Mouse (Mus musculus) liver, adult 2 months (tissue): ENCODE data around the gene Syp. TPM values are rescaled to one million over a fixed set of nuclear protein-coding genes. Genes with fewer than 3 reads are reported as not detected.

ENCODE experiments used
- DNase-seq: peaks from one replicate; pipeline ENCODE4 v3.0.0-alpha.2; 2011; ENCODE audit warnings: low read depth, low spot score; ENCODE audit errors: extremely low read depth
- H3K27ac ChIP-seq: fragments of 200-500 bp; replicated peaks from 2 replicates; pipeline ENCODE4 v1.5.1; 2012; ENCODE audit warnings: low read depth, mild to moderate bottlenecking, control low read depth, inconsistent platforms, low read length; ENCODE audit not compliant: insufficient read depth
- H3K27me3 ChIP-seq: fragments of 200-500 bp; 2 replicates; pipeline ENCODE4 v1.6.1; 2012; ENCODE audit warnings: mild to moderate bottlenecking, moderate library complexity, low read length, inconsistent platforms; ENCODE audit not compliant: control insufficient read depth, insufficient read depth
- H3K36me3 ChIP-seq: fragments of 200-500 bp; 2 replicates; pipeline ENCODE4 v1.6.1; 2012; ENCODE audit warnings: low read length, inconsistent platforms; ENCODE audit not compliant: control insufficient read depth, insufficient read depth
- H3K4me1 ChIP-seq: fragments of 200-500 bp; 2 replicates; pipeline ENCODE4 v1.6.1; 2011; ENCODE audit warnings: low read length; ENCODE audit not compliant: control insufficient read depth, insufficient read depth
- H3K4me3 ChIP-seq: fragments of 200-500 bp; 2 replicates; pipeline ENCODE4 v1.5.1; 2011; ENCODE audit warnings: low read depth, mild to moderate bottlenecking, control low read depth, low read length, moderate library complexity; ENCODE audit not compliant: insufficient read depth
- H3K79me2 ChIP-seq: fragments of 200-500 bp; 2 replicates; pipeline ENCODE4 v1.6.1; 2012; ENCODE audit warnings: inconsistent platforms, mild to moderate bottlenecking, low read length, moderate library complexity; ENCODE audit not compliant: control insufficient read depth, insufficient read depth
- H3K9ac ChIP-seq: fragments of 200-500 bp; 2 replicates; pipeline ENCODE4 v1.6.1; 2012; ENCODE audit warnings: low read depth, mild to moderate bottlenecking, control low read depth, inconsistent platforms, low read length
- CTCF ChIP-seq: fragments of 200-500 bp; IDR thresholded peaks from 2 replicates; pipeline ENCODE4 v1.5.1; 2011; ENCODE audit warnings: low read depth, low read length, control low read depth
- POLR2A ChIP-seq: fragments of 200-500 bp; IDR thresholded peaks from 2 replicates; pipeline ENCODE4 v1.6.1; 2011; ENCODE audit warnings: low read length, control low read depth; ENCODE audit not compliant: insufficient read depth; ENCODE audit errors: extremely low read depth
- WGBS: fragments of 180-500 bp; shearing (Covaris S2); methylation state at CpG from one replicate; pipeline ENCODE4 v1.1.7; 2018; 5-methylcytosine and 5-hydroxymethylcytosine counted together
- polyA plus RNA-seq: library from polyadenylated mRNA; depleted of rRNA; stranded (reverse); fragments of >200 nt; gene quantifications from 2 replicates; pipeline ENCODE4 v1.2.3, GENCODE M21; 2012
- total RNA-seq: library from RNA; depleted of rRNA; stranded (reverse); fragments of >200 nt; gene quantifications from 2 replicates; pipeline ENCODE4 v1.2.3, GENCODE M21; 2014

Syp gene
- total and polyA plus RNA-seq, 2 experiments, result 0.42 to 0.46 TPM

GRCm38 (mm10) chrX:7658031-7658784 is 19.9 kb downstream of the Syp start:
- Histone ChIP-seq H3K9ac (peak overlapping the region; percentile 49; the same call in 1 of the 2 replicates), H3K4me3 (peak overlapping the region; percentile 99), H3K27ac (peak overlapping the region; percentile 63), H3K4me1 (peaks cover 3% of the 10 kb centered on the region), H3K36me3 (peaks cover 6% of the 10 kb centered on the region), H3K27me3 (no peaks in the 10 kb centered on the region), H3K79me2 (no peaks in the 10 kb centered on the region)
- peak; percentile 79 for DNase-seq
- TF ChIP-seq CTCF (no peak), POLR2A (0 out of 2 replicates have a peak, but pooled peaks have one; percentile 27)
- 6% methylated on average over 13 of the region's 15 CpGs for WGBS

DNA sequence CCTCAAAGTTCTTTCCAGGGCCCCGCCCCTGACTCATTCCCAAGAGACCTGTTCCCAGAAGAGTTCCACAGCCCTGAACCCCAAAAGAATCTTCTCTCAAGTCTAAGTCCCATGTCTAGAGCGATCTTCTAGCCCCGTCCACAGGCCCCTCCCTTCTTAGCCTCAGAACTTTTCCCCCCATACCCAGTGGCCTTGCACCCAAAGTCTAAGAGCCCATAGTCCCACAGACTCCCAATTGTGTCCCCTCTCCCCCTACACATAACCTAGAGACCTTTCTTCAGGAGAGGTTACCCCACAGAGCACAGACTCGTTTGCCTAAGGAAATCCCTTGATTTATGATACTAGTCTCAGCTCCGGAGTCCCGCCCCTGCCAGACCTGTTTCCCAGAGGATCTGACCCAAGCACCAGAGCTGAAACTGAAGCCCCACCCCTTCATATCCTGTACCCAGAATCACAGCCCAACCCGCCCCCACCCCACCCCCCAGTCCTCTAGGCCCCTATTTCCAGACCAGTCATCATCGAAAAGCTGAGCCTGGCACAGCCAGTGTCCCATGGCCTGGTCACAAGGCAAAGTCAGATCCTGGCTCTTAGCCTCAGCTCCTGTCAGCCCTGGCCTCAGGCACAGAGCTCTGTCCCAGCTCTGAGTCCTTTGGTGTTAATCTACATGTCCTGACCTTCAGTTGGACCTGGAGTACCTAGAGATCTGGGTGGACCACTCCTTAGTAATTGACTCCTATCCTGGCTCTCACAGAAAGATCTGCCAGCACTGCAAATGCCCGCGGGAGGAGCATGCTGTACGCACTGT is 20.7 kb downstream of the Syp start:
- H3K9ac ChIP-seq, result no peak overlapping the region
- H3K4me1 ChIP-seq, result peaks cover 3% of the 10 kb centered on the region
- H3K79me2 ChIP-seq, result no peaks in the 10 kb centered on the region
- 59% methylated on average over 11 of the region's 11 CpGs for WGBS
- no peak for DNase-seq
- no peak overlapping the region for H3K4me3 ChIP-seq
- H3K36me3 ChIP-seq, result peaks cover 6% of the 10 kb centered on the region
- TF ChIP-seq CTCF, result no peak
- H3K27ac ChIP-seq, result no peak overlapping the region
- no peaks in the 10 kb centered on the region for H3K27me3 ChIP-seq

- Histone ChIP-seq H3K27me3 (no peaks in the 10 kb centered on the region), H3K9ac (no peak overlapping the region), H3K4me1 (peaks cover 3% of the 10 kb centered on the region), H3K79me2 (no peaks in the 10 kb centered on the region), H3K4me3 (no peak overlapping the region), H3K27ac (no peak overlapping the region), H3K36me3 (peaks cover 9% of the 10 kb centered on the region)
- 96% methylated on average over 4 of the region's 4 CpGs for WGBS
- DNase-seq, result no peak
- TF ChIP-seq POLR2A (no peak), CTCF (no peak)
These were observed 22.8 kb downstream of the Syp start for GRCm38 (mm10) chrX:7661086-7661485.

GRCm38 (mm10) chrX:7662936-7663335 is 24.7 kb downstream of the Syp start:
- H3K27me3 ChIP-seq, result no peaks in the 10 kb centered on the region
- WGBS, result 85% methylated on average over 3 of the region's 3 CpGs
- TF ChIP-seq CTCF (no peak), POLR2A (no peak)
- H3K27ac ChIP-seq, result no peak overlapping the region
- peaks cover 9% of the 10 kb centered on the region for H3K36me3 ChIP-seq
- peaks cover 2% of the 10 kb centered on the region for H3K4me1 ChIP-seq
- no peaks in the 10 kb centered on the region for H3K79me2 ChIP-seq
- no peak overlapping the region for H3K4me3 ChIP-seq
- no peak overlapping the region for H3K9ac ChIP-seq
- DNase-seq, result no peak

DNA sequence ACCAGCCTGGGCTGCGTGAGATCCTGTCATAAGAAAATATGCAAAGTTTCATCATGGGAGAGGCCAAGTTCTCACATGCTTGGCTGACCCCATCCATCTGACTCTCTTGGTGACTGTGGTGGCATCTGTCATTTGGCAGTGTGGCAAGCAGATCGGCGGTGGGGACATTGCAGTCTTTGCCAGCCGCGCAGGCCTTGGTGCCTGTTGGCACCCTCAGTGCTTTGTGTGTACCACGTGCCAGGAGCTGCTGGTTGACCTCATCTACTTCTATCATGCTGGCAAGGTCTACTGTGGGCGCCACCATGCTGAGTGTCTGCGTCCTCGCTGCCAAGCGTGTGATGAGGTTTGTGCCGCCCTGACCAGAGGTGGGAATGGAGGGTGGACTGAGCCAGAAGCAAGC is 26.5 kb downstream of the Syp start:
- H3K4me1 ChIP-seq, result no peaks in the 10 kb centered on the region
- no peak overlapping the region for H3K27ac ChIP-seq
- no peak overlapping the region for H3K4me3 ChIP-seq
- peaks cover 9% of the 10 kb centered on the region for H3K36me3 ChIP-seq
- H3K27me3 ChIP-seq, result no peaks in the 10 kb centered on the region
- 76% methylated on average over 11 of the region's 11 CpGs for WGBS
- H3K79me2 ChIP-seq, result no peaks in the 10 kb centered on the region
- TF ChIP-seq POLR2A (no peak), CTCF (no peak)
- H3K9ac ChIP-seq, result no peak overlapping the region
- peak; percentile 52 for DNase-seq
